Mouse (Mus musculus) heart, embryonic 16.5 days (tissue): ENCODE measurements around the gene Exd2. TPM values are rescaled to one million over a fixed set of nuclear protein-coding genes. Genes with fewer than 3 reads are reported as not detected.
A peak's percentile ranks its signal among the peaks of the same experiment; 100 is the strongest.
"Not testable (repeated sequence)": the region's sequence is repeated elsewhere in the genome, so short reads cannot be mapped to it uniquely, and the experiment has no call there.

Source experiments
- ATAC-seq: fragments of 200-750 bp; cut with Nextera tagmentation; replicated peaks from 2 replicates; pipeline ENCODE4 v1.8.0; 2017; ENCODE audit warnings: moderate number of reproducible peaks; ENCODE audit not compliant: insufficient read depth, low FRiP score; ENCODE audit errors: extremely low read depth
- H3K27ac ChIP-seq: fragments of 300-500 bp; sonication (generic); 2 replicates; pipeline ENCODE4 v1.5.1; 2014; ENCODE audit warnings: mild to moderate bottlenecking, low read length, control low read depth, moderate library complexity
- H3K27me3 ChIP-seq: fragments of 300-500 bp; sonication (generic); 2 replicates; pipeline ENCODE4 v1.6.1; 2014; ENCODE audit warnings: low read length, mixed read lengths; ENCODE audit not compliant: control insufficient read depth, insufficient read depth
- H3K36me3 ChIP-seq: fragments of 300-500 bp; sonication (generic); 2 replicates; pipeline ENCODE4 v1.6.1; 2014; ENCODE audit not compliant: control insufficient read depth, insufficient read depth
- H3K4me1 ChIP-seq: fragments of 300-500 bp; sonication (generic); 2 replicates; pipeline ENCODE4 v1.6.1; 2014; ENCODE audit warnings: low read length, mixed read lengths; ENCODE audit not compliant: control insufficient read depth, insufficient read depth
- H3K4me2 ChIP-seq: fragments of 300-500 bp; sonication (generic); 2 replicates; pipeline ENCODE4 v1.6.1; 2014; ENCODE audit warnings: low read depth, mild to moderate bottlenecking, control low read depth, low read length
- H3K4me3 ChIP-seq: fragments of 300-500 bp; sonication (generic); 2 replicates; pipeline ENCODE4 v1.5.1; 2014; ENCODE audit warnings: mild to moderate bottlenecking, control low read depth, low read length
- H3K9ac ChIP-seq: fragments of 300-500 bp; sonication (generic); 2 replicates; pipeline ENCODE4 v1.6.1; 2014; ENCODE audit warnings: low read length, control low read depth
- H3K9me3 ChIP-seq: fragments of 300-500 bp; sonication (generic); replicated peaks from 2 replicates; pipeline ENCODE4 v1.6.1; 2016; ENCODE audit warnings: low read length; ENCODE audit not compliant: control insufficient read depth
- WGBS: fragments of 180-500 bp; shearing (Covaris S2); extraction: QIAGEN DNeasy Blood & Tissue Kit; methylation state at CpG from one replicate; pipeline ENCODE4 v1.1.7; 2014; 5-methylcytosine and 5-hydroxymethylcytosine counted together
- polyA plus RNA-seq: library from polyadenylated mRNA; unstranded; fragments of >200 nt; fragmentation: Nextera tagmentation; extraction: Ambion mirVana; gene quantifications from 2 replicates; pipeline ENCODE4 v1.2.1, GENCODE M21; 2015

Gene Exd2
- polyA plus RNA-seq, 1 experiment from 2014 or later = 17.0 TPM

GRCm38 (mm10) chr12:80437051-80437675 is 25.7 kb upstream of the Exd2 start:
- Histone ChIP-seq H3K4me1 (peaks cover 19% of the 10 kb centered on the region), H3K27me3 (no peaks in the 10 kb centered on the region), H3K36me3 (no peaks in the 10 kb centered on the region), H3K4me3 (peak overlapping the region; percentile 97), H3K27ac (peak overlapping the region; percentile 98), H3K9ac (peak overlapping the region; percentile 98; the same call in 1 of the 2 replicates), H3K9me3 (no peaks in the 10 kb centered on the region), H3K4me2 (peak overlapping the region; percentile 68)
- ATAC-seq = no peak
- 51% methylated on average over 4 of the region's 4 CpGs for WGBS

GRCm38 (mm10) chr12:80440957-80441356 is 21.9 kb upstream of the Exd2 start:
- Histone ChIP-seq H3K27ac (no peak overlapping the region), H3K36me3 (no peaks in the 10 kb centered on the region), H3K4me1 (peaks cover 5% of the 10 kb centered on the region; the same call in 1 of the 2 replicates), H3K4me3 (no peak overlapping the region), H3K9me3 (no peaks in the 10 kb centered on the region), H3K27me3 (no peaks in the 10 kb centered on the region), H3K9ac (no peak overlapping the region), H3K4me2 (no peak overlapping the region)
- 69% methylated on average over 2 of the region's 2 CpGs for WGBS
- no peak for ATAC-seq

- H3K4me2 ChIP-seq = no peak overlapping the region
- no peaks in the 10 kb centered on the region for H3K9me3 ChIP-seq
- ATAC-seq = no peak
- no peaks in the 10 kb centered on the region for H3K27me3 ChIP-seq
- no peaks in the 10 kb centered on the region for H3K36me3 ChIP-seq
- 79% methylated on average over 9 of the region's 9 CpGs for WGBS
- H3K27ac ChIP-seq = no peak overlapping the region
- H3K4me1 ChIP-seq = no peaks in the 10 kb centered on the region; the same call in 1 of the 2 replicates
- H3K9ac ChIP-seq = no peak overlapping the region
- no peak overlapping the region for H3K4me3 ChIP-seq
Observed at GRCm38 (mm10) chr12:80444525-80445109, 18.3 kb upstream of the Exd2 start.

GRCm38 (mm10) chr12:80453506-80453905 is 9.4 kb upstream of the Exd2 start:
- no peaks in the 10 kb centered on the region for H3K9me3 ChIP-seq
- 74% methylated on average over 1 of the region's 1 CpGs for WGBS
- ATAC-seq = no peak
- H3K9ac ChIP-seq = no peak overlapping the region
- no peaks in the 10 kb centered on the region for H3K4me1 ChIP-seq
- no peaks in the 10 kb centered on the region for H3K36me3 ChIP-seq
- no peak overlapping the region for H3K27ac ChIP-seq
- H3K27me3 ChIP-seq = no peaks in the 10 kb centered on the region
- no peak overlapping the region for H3K4me3 ChIP-seq
- no peak overlapping the region for H3K4me2 ChIP-seq

- WGBS = 73% methylated on average over 5 of the region's 5 CpGs
- no peak for ATAC-seq
Observed at GRCm38 (mm10) chr12:80458033-80458432, 4.9 kb upstream of the Exd2 start.

GRCm38 (mm10) chr12:80462292-80462896 is 501 bp upstream of the Exd2 start:
- WGBS = 9% methylated on average over 10 of the region's 10 CpGs
- ATAC-seq, H3K27me3 ChIP-seq, H3K9ac ChIP-seq, H3K36me3 ChIP-seq, H3K9me3 ChIP-seq, H3K4me1 ChIP-seq: not testable (repeated sequence)
- Histone ChIP-seq H3K4me3 (peak overlapping the region; percentile 96), H3K27ac (peak overlapping the region; percentile 85), H3K4me2 (peak overlapping the region; percentile 91)

More at GRCm38 (mm10) chr12:80458033-80458432, 4.9 kb upstream of the Exd2 start:
- Histone ChIP-seq H3K36me3 (no peaks in the 10 kb centered on the region), H3K4me1 (no peaks in the 10 kb centered on the region), H3K9ac (no peak overlapping the region), H3K9me3 (no peaks in the 10 kb centered on the region), H3K4me2 (no peak overlapping the region), H3K27me3 (no peaks in the 10 kb centered on the region), H3K27ac (no peak overlapping the region), H3K4me3 (no peak overlapping the region)

GRCm38 (mm10) chr12:80463666-80464269 is 873 bp downstream of the Exd2 start:
- no peaks in the 10 kb centered on the region for H3K36me3 ChIP-seq
- H3K4me1 ChIP-seq = peaks cover 4% of the 10 kb centered on the region; the same call in 1 of the 2 replicates
- H3K4me2 ChIP-seq = peak overlapping the region; percentile 91
- H3K9me3 ChIP-seq = no peaks in the 10 kb centered on the region
- H3K9ac ChIP-seq = peak overlapping the region; percentile 87
- peak overlapping the region; percentile 96 for H3K4me3 ChIP-seq
- ATAC-seq = no peak
- 7% methylated on average over 17 of the region's 17 CpGs for WGBS
- no peaks in the 10 kb centered on the region for H3K27me3 ChIP-seq
- peak overlapping the region; percentile 85 for H3K27ac ChIP-seq

GRCm38 (mm10) chr12:80470206-80470605 is 7.3 kb downstream of the Exd2 start:
- ATAC-seq = no peak

GRCm38 (mm10) chr12:80471926-80472325 is 9.0 kb downstream of the Exd2 start:
- peaks cover 4% of the 10 kb centered on the region for H3K4me1 ChIP-seq
- no peak for ATAC-seq
- no peak overlapping the region for H3K4me3 ChIP-seq
- H3K9me3 ChIP-seq = no peaks in the 10 kb centered on the region
- peaks cover 3% of the 10 kb centered on the region; the same call in 1 of the 2 replicates for H3K36me3 ChIP-seq
- H3K9ac ChIP-seq = no peak overlapping the region
- no peak overlapping the region for H3K27ac ChIP-seq
- no peaks in the 10 kb centered on the region for H3K27me3 ChIP-seq
- 42% methylated on average over 4 of the region's 4 CpGs for WGBS
- no peak overlapping the region for H3K4me2 ChIP-seq

More at GRCm38 (mm10) chr12:80470206-80470605, 7.3 kb downstream of the Exd2 start:
- H3K4me1 ChIP-seq = peaks cover 4% of the 10 kb centered on the region
- no peaks in the 10 kb centered on the region for H3K9me3 ChIP-seq
- no peak overlapping the region for H3K9ac ChIP-seq
- no peaks in the 10 kb centered on the region for H3K27me3 ChIP-seq
- no peak overlapping the region for H3K27ac ChIP-seq
- no peaks in the 10 kb centered on the region for H3K36me3 ChIP-seq
- WGBS = 28% methylated on average over 2 of the region's 2 CpGs
- no peak overlapping the region for H3K4me2 ChIP-seq
- no peak overlapping the region for H3K4me3 ChIP-seq
